ENCODE assay signal across 8 mouse cellular contexts in the genomic region with DNA sequence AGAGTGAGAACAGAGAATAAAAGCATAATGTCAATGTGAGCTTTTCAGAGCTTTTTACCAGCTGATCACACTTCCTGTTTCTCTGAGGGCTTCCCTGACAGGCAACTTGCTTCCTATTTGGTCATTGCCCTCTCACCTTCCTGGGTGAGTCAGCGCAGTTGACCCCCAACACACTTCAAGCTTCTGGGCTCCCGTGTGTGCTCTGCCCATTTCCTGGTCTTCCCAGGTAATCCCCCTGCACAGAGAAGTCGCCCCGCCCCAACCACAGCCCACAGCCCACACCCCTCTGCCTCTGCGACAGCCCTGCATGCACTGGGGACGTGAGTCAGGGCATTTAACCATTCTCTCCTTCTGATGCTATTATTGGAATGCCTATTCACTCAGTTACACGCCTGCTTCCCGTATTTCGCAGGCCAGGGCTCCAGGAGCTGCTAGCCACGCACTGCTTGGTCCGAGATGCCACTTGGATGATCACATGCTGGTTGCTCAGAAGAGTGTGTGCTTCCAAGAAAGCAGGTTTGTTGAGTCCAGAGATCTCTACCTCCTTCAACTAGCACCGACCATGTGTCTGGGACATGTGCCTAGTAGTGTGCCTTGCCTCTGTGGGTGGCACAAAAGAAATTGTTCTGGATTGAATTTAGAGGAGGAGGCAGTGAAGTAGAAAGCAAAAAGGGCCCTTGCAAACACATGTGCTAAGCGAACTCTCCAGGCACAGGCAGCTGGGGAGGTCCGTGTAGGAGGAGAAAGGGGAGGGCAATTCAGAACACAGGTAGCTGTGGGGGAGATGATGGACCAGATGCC.
DNase-seq lines count a peak whose midpoint lies in the region; ATAC-seq and TF ChIP-seq lines count a peak whose summit lies in the region.

No protein-coding gene starts in this region.

- TF ChIP-seq CTCF in intestine, postnatal 0 days (IDR thresholded peaks at IDR 0.05; ENCODE audit: low read depth) = no peak
- no peak for TF ChIP-seq CTCF in lung, adult 2 months (IDR thresholded peaks at IDR 0.05; ENCODE audit: insufficient read depth, low read length)
- TF ChIP-seq CTCF in stomach, postnatal 0 days (IDR thresholded peaks at IDR 0.05; ENCODE audit: low read depth) = no peak

- no peak overlapping the region for H3K4me2 ChIP-seq in forebrain, embryonic 11.5 days (ENCODE audit: low read depth, low read length, severe bottlenecking)
- H3K4me2 ChIP-seq in forebrain, embryonic 16.5 days (ENCODE audit: low read length) = no peak overlapping the region
- H3K4me2 ChIP-seq in intestine, postnatal 0 days (replicated peaks; ENCODE audit: low read depth) = 0 out of 2 replicates have a peak overlapping the region, but pooled peaks have one; percentile 2
- 0 out of 2 replicates have a peak overlapping the region, but pooled peaks have one; percentile 21 for H3K4me2 ChIP-seq in stomach, postnatal 0 days (replicated peaks; ENCODE audit: low read depth)

- H3K9me3 ChIP-seq in forebrain, embryonic 11.5 days (ENCODE audit: control insufficient read depth, low read length) = no peaks in the 10 kb centered on the region
- no peaks in the 10 kb centered on the region for H3K9me3 ChIP-seq in forebrain, embryonic 16.5 days (ENCODE audit: control insufficient read depth, low read length)
- no peaks in the 10 kb centered on the region for H3K9me3 ChIP-seq in intestine, postnatal 0 days (ENCODE audit: control insufficient read depth)
- no peaks in the 10 kb centered on the region for H3K9me3 ChIP-seq in stomach, postnatal 0 days (ENCODE audit: control insufficient read depth, low read length)

- H3K27me3 ChIP-seq in forebrain, embryonic 11.5 days (ENCODE audit: control insufficient read depth, insufficient read depth, low read length) = no peaks in the 10 kb centered on the region
- no peaks in the 10 kb centered on the region for H3K27me3 ChIP-seq in forebrain, embryonic 16.5 days (replicated peaks; ENCODE audit: control insufficient read depth, insufficient read depth, low read length)
- no peaks in the 10 kb centered on the region for H3K27me3 ChIP-seq in intestine, postnatal 0 days (replicated peaks; ENCODE audit: control insufficient read depth, insufficient read depth, low read length)
- H3K27me3 ChIP-seq in stomach, postnatal 0 days (ENCODE audit: control insufficient read depth, insufficient read depth, low read length) = no peaks in the 10 kb centered on the region

- TF ChIP-seq EP300 in stomach, postnatal 0 days (optimal IDR thresholded peaks at IDR 0.05) = no peak

- 0 out of 2 replicates have a peak, but pooled peaks have one; percentile 42 for ATAC-seq in forebrain, embryonic 11.5 days (replicated peaks; ENCODE audit: low FRiP score)
- no peak for ATAC-seq in forebrain, embryonic 16.5 days
- ATAC-seq in intestine, postnatal 0 days = peak; percentile 38; the same call in 1 of the 2 replicates
- peak; percentile 98 for ATAC-seq in stomach, postnatal 0 days (ENCODE audit: low FRiP score, low TSS enrichment)

- H3K4me1 ChIP-seq in forebrain, embryonic 11.5 days (replicated peaks; ENCODE audit: control insufficient read depth, insufficient read depth, low read length) = no peaks in the 10 kb centered on the region
- H3K4me1 ChIP-seq in forebrain, embryonic 16.5 days (replicated peaks; ENCODE audit: control insufficient read depth, insufficient read depth, low read length) = no peaks in the 10 kb centered on the region
- no peaks in the 10 kb centered on the region for H3K4me1 ChIP-seq in intestine, postnatal 0 days (replicated peaks; ENCODE audit: control insufficient read depth, insufficient read depth, low read length)
- H3K4me1 ChIP-seq in lung, adult 2 months (ENCODE audit: control insufficient read depth, insufficient read depth, low read length) = 0 out of 2 replicates have a peak, but pooled peaks cover 2% of the 10 kb centered on the region
- no peaks in the 10 kb centered on the region for H3K4me1 ChIP-seq in stomach, postnatal 0 days (replicated peaks; ENCODE audit: control insufficient read depth, insufficient read depth)

- 46% methylated on average over 14 of the region's 14 CpGs for WGBS in forebrain, embryonic 11.5 days
- WGBS in forebrain, embryonic 16.5 days = 42% methylated on average over 14 of the region's 14 CpGs
- 37% methylated on average over 14 of the region's 14 CpGs for WGBS in intestine, postnatal 0 days
- 34% methylated on average over 14 of the region's 14 CpGs for WGBS in lung, adult 2 months
- WGBS in stomach, postnatal 0 days = 36% methylated on average over 14 of the region's 14 CpGs

- H3K36me3 ChIP-seq in forebrain, embryonic 11.5 days (ENCODE audit: control insufficient read depth, insufficient read depth, low read length) = no peaks in the 10 kb centered on the region
- H3K36me3 ChIP-seq in forebrain, embryonic 16.5 days (ENCODE audit: control insufficient read depth, insufficient read depth) = no peaks in the 10 kb centered on the region
- no peaks in the 10 kb centered on the region for H3K36me3 ChIP-seq in intestine, postnatal 0 days (ENCODE audit: control insufficient read depth, insufficient read depth)
- H3K36me3 ChIP-seq in stomach, postnatal 0 days (ENCODE audit: control insufficient read depth, insufficient read depth, low read length) = no peaks in the 10 kb centered on the region

- TF ChIP-seq POLR2A in lung, adult 2 months (IDR thresholded peaks at IDR 0.05; ENCODE audit: borderline replicate concordance, extremely low read depth, low read depth, low read length) = no peak

- no peak overlapping the region for H3K27ac ChIP-seq in forebrain, embryonic 11.5 days (ENCODE audit: low read depth, low read length)
- no peak overlapping the region for H3K27ac ChIP-seq in forebrain, embryonic 16.5 days (ENCODE audit: low read length)
- no peak overlapping the region for H3K27ac ChIP-seq in intestine, postnatal 0 days (ENCODE audit: low read depth, low read length)
- 0 out of 2 replicates have a peak overlapping the region, but pooled peaks have one; percentile 58 for H3K27ac ChIP-seq in stomach, postnatal 0 days (replicated peaks)

- no peak overlapping the region for H3K4me3 ChIP-seq in forebrain, embryonic 11.5 days (ENCODE audit: low read depth, low read length)
- no peak overlapping the region for H3K4me3 ChIP-seq in forebrain, embryonic 16.5 days (replicated peaks; ENCODE audit: low read length)
- H3K4me3 ChIP-seq in intestine, postnatal 0 days (ENCODE audit: low read depth, low read length) = no peak overlapping the region
- no peak overlapping the region for H3K4me3 ChIP-seq in lung, adult 2 months (replicated peaks; ENCODE audit: extremely low read depth, low read depth, low read length)
- no peak overlapping the region for H3K4me3 ChIP-seq in stomach, postnatal 0 days (ENCODE audit: low read depth, low read length)

- DNase-seq in forebrain, embryonic 11.5 days (ENCODE audit: low spot score) = no peak
- DNase-seq in urinary bladder, adult 2 months (ENCODE audit: low spot score) = peak; percentile 33
- DNase-seq in urinary bladder, postnatal 10 days (ENCODE audit: low spot score) = no peak
- DNase-seq in lung, adult 2 months = peak; percentile 11
- DNase-seq in stomach, postnatal 0 days (ENCODE audit: low spot score) = peak; percentile 83
- no peak for DNase-seq in cerebellum, postnatal 36 days

- H3K9ac ChIP-seq in forebrain, embryonic 11.5 days (ENCODE audit: low read length) = no peak overlapping the region
- H3K9ac ChIP-seq in forebrain, embryonic 16.5 days (replicated peaks; ENCODE audit: low read depth, low read length) = no peak overlapping the region
- no peak overlapping the region for H3K9ac ChIP-seq in intestine, postnatal 0 days (ENCODE audit: low read depth, low read length)
- H3K9ac ChIP-seq in stomach, postnatal 0 days (ENCODE audit: low read length) = no peak overlapping the region

Comparison
In these comparisons a context has a peak if more than half of its experiments do, and no peak if none do; other contexts are left out.
1. DNase-seq: peak in urinary bladder, adult 2 months (single experiment), lung, adult 2 months (single experiment) and stomach, postnatal 0 days (single experiment); none in forebrain, embryonic 11.5 days (single experiment), urinary bladder, postnatal 10 days (single experiment) and cerebellum, postnatal 36 days (0 of 2).
2. H3K4me2 ChIP-seq: peak in intestine, postnatal 0 days (single experiment) and stomach, postnatal 0 days (single experiment); none in forebrain, embryonic 11.5 days (single experiment) and forebrain, embryonic 16.5 days (single experiment).